Mouse (Mus musculus): Measurements from ENCODE around the gene Strada. TPM values are rescaled to one million over a fixed set of nuclear protein-coding genes. Genes with fewer than 3 reads are reported as not detected.
"Not testable (repeated sequence)": the region's sequence is repeated elsewhere in the genome, so short reads cannot be mapped to it uniquely, and the experiment has no call there.

Strada gene
- 14.5 and 24.0 TPM in 2 replicates for total RNA-seq (2012; rRNA removed)

GRCm38 (mm10) chr11:106202123-106202465 is at the start of gene Strada:
TSS of gene Strada (minus strand) at chr11:106202168.
- no peak for DNase-seq (ENCODE audit: low read depth, low spot score)
- Histone ChIP-seq H3K4me3 (ENCODE audit: insufficient read depth in 1 of 2, low read depth in 1 of 2, low read length in 2 of 2, poor library complexity in 1 of 2, severe bottlenecking in 1 of 2) (no peak within 1 kb of the TSS), H3K9me3 (ENCODE audit: control insufficient read depth, insufficient read depth, low read depth, low read length) (no peaks in the 10 kb centered on the region), H3K36me3 (ENCODE audit: control insufficient read depth, insufficient read depth, low read length, poor library complexity, severe bottlenecking) (peaks cover 32% of the 10 kb centered on the region), H3K9ac (ENCODE audit: insufficient read depth, low read depth, low read length, poor library complexity, severe bottlenecking) (no peak within 1 kb of the TSS), H3K4me1 (ENCODE audit: control insufficient read depth in 2 of 2, insufficient read depth in 2 of 2, low read length in 2 of 2, poor library complexity in 1 of 2) (no peaks in the 10 kb centered on the region), H3K27ac (ENCODE audit: insufficient read depth, low read depth, low read length, poor library complexity, severe bottlenecking) (no peak within 1 kb of the TSS)
- TF ChIP-seq ZNF384 (IDR thresholded peaks at IDR 0.05; ENCODE audit: low read depth, low read length) (no peak), CHD2 (IDR thresholded peaks at IDR 0.05; ENCODE audit: low read depth, low read length) (no peak), ZC3H11A (IDR thresholded peaks at IDR 0.05; ENCODE audit: borderline replicate concordance, low read depth, low read length) (no peak), HCFC1 (IDR thresholded peaks at IDR 0.05; ENCODE audit: borderline replicate concordance, insufficient read depth, low read length) (no peak), MAFK (IDR thresholded peaks at IDR 0.05; ENCODE audit: insufficient read depth, low read depth, low read length) (no peak)
- in situ Hi-C loops (cut with MboI; ENCODE audit: low sequenced_read_pairs in 2 of 2, unreplicated experiment in 2 of 2), result no loop called here

- no peak overlapping the region for H3K27ac ChIP-seq (ENCODE audit: insufficient read depth, low read depth, low read length, poor library complexity, severe bottlenecking)
- TF ChIP-seq ZNF384 (IDR thresholded peaks at IDR 0.05; ENCODE audit: low read depth, low read length) (no peak), CHD2 (IDR thresholded peaks at IDR 0.05; ENCODE audit: low read depth, low read length) (no peak), MAFK (IDR thresholded peaks at IDR 0.05; ENCODE audit: insufficient read depth, low read depth, low read length) (no peak), ZC3H11A (IDR thresholded peaks at IDR 0.05; ENCODE audit: borderline replicate concordance, low read depth, low read length) (no peak), HCFC1 (IDR thresholded peaks at IDR 0.05; ENCODE audit: borderline replicate concordance, insufficient read depth, low read length) (no peak)
- H3K4me1 ChIP-seq (ENCODE audit: control insufficient read depth in 2 of 2, insufficient read depth in 2 of 2, low read length in 2 of 2, poor library complexity in 1 of 2), result no peaks in the 10 kb centered on the region
- H3K4me3 ChIP-seq (ENCODE audit: insufficient read depth in 1 of 2, low read depth in 1 of 2, low read length in 2 of 2, poor library complexity in 1 of 2, severe bottlenecking in 1 of 2), result no peak overlapping the region
- H3K9me3 ChIP-seq (ENCODE audit: control insufficient read depth, insufficient read depth, low read depth, low read length), result no peaks in the 10 kb centered on the region
- no peak for DNase-seq (ENCODE audit: low read depth, low spot score)
- no peak overlapping the region for H3K9ac ChIP-seq (ENCODE audit: insufficient read depth, low read depth, low read length, poor library complexity, severe bottlenecking)
- peaks cover 63% of the 10 kb centered on the region for H3K36me3 ChIP-seq (ENCODE audit: control insufficient read depth, insufficient read depth, low read length, poor library complexity, severe bottlenecking)
- in situ Hi-C loops (cut with MboI; ENCODE audit: low sequenced_read_pairs in 2 of 2, unreplicated experiment in 2 of 2), result no loop called here
These were observed 47.4 kb upstream of the Strada start for GRCm38 (mm10) chr11:106249326-106249725.

DNA sequence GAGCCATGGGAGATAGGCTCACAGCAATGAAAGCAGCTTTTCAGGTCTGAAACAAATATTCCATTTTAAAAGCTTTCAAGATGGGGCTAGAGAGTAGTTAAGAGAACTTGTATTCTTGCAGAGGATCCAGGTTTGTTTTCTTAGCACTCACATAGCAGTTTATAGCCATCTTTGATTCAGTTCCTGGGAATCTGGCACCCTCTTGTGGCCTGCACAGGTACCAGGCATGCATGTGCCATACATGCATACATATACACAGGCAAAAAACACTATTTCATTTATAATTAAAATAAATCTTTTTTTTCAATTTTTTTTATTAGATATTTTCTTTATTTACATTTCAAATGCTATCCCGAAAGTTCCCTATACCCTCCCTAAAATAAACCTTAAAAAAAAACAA is 44.9 kb upstream of the Strada start:
- H3K36me3 ChIP-seq (ENCODE audit: control insufficient read depth, insufficient read depth, low read length, poor library complexity, severe bottlenecking), result peaks cover 48% of the 10 kb centered on the region
- in situ Hi-C loops (cut with MboI; ENCODE audit: low sequenced_read_pairs in 2 of 2, unreplicated experiment in 2 of 2), result no loop called here
- no peak for DNase-seq (ENCODE audit: low read depth, low spot score)

GRCm38 (mm10) chr11:106233978-106234377 is 32.0 kb upstream of the Strada start:
- H3K27ac ChIP-seq (ENCODE audit: insufficient read depth, low read depth, low read length, poor library complexity, severe bottlenecking); DNase-seq (ENCODE audit: low read depth, low spot score); H3K9me3 ChIP-seq (ENCODE audit: control insufficient read depth, insufficient read depth, low read depth, low read length); in situ Hi-C loops (cut with MboI; ENCODE audit: low sequenced_read_pairs in 2 of 2, unreplicated experiment in 2 of 2); H3K36me3 ChIP-seq (ENCODE audit: control insufficient read depth, insufficient read depth, low read length, poor library complexity, severe bottlenecking); H3K9ac ChIP-seq (ENCODE audit: insufficient read depth, low read depth, low read length, poor library complexity, severe bottlenecking); H3K4me3 ChIP-seq (ENCODE audit: insufficient read depth in 1 of 2, low read depth in 1 of 2, low read length in 2 of 2, poor library complexity in 1 of 2, severe bottlenecking in 1 of 2); H3K4me1 ChIP-seq (ENCODE audit: control insufficient read depth in 2 of 2, insufficient read depth in 2 of 2, low read length in 2 of 2, poor library complexity in 1 of 2): not testable (repeated sequence)

More for the DNA sequence above, 44.9 kb upstream of the Strada start:
- H3K4me1 ChIP-seq (ENCODE audit: control insufficient read depth in 2 of 2, insufficient read depth in 2 of 2, low read length in 2 of 2, poor library complexity in 1 of 2), result no peaks in the 10 kb centered on the region
- H3K9ac ChIP-seq (ENCODE audit: insufficient read depth, low read depth, low read length, poor library complexity, severe bottlenecking), result no peak overlapping the region
- no peak overlapping the region for H3K27ac ChIP-seq (ENCODE audit: insufficient read depth, low read depth, low read length, poor library complexity, severe bottlenecking)
- H3K4me3 ChIP-seq (ENCODE audit: insufficient read depth in 1 of 2, low read depth in 1 of 2, low read length in 2 of 2, poor library complexity in 1 of 2, severe bottlenecking in 1 of 2), result no peak overlapping the region
- H3K9me3 ChIP-seq (ENCODE audit: control insufficient read depth, insufficient read depth, low read depth, low read length), result no peaks in the 10 kb centered on the region
- no peak for TF ChIP-seq HCFC1 (IDR thresholded peaks at IDR 0.05; ENCODE audit: borderline replicate concordance, insufficient read depth, low read length)
- TF ChIP-seq CHD2 (IDR thresholded peaks at IDR 0.05; ENCODE audit: low read depth, low read length), result no peak
- no peak for TF ChIP-seq ZNF384 (IDR thresholded peaks at IDR 0.05; ENCODE audit: low read depth, low read length)
- TF ChIP-seq ZC3H11A (IDR thresholded peaks at IDR 0.05; ENCODE audit: borderline replicate concordance, low read depth, low read length), result no peak
- no peak for TF ChIP-seq MAFK (IDR thresholded peaks at IDR 0.05; ENCODE audit: insufficient read depth, low read depth, low read length)

GRCm38 (mm10) chr11:106220603-106221002 is 18.6 kb upstream of the Strada start:
- Histone ChIP-seq H3K9ac (ENCODE audit: insufficient read depth, low read depth, low read length, poor library complexity, severe bottlenecking) (no peak overlapping the region), H3K4me3 (ENCODE audit: insufficient read depth in 1 of 2, low read depth in 1 of 2, low read length in 2 of 2, poor library complexity in 1 of 2, severe bottlenecking in 1 of 2) (no peak overlapping the region), H3K9me3 (ENCODE audit: control insufficient read depth, insufficient read depth, low read depth, low read length) (no peaks in the 10 kb centered on the region), H3K36me3 (ENCODE audit: control insufficient read depth, insufficient read depth, low read length, poor library complexity, severe bottlenecking) (peaks cover 5% of the 10 kb centered on the region), H3K27ac (ENCODE audit: insufficient read depth, low read depth, low read length, poor library complexity, severe bottlenecking) (no peak overlapping the region), H3K4me1 (ENCODE audit: control insufficient read depth in 2 of 2, insufficient read depth in 2 of 2, low read length in 2 of 2, poor library complexity in 1 of 2) (peaks cover 2% of the 10 kb centered on the region in 2 experiments; a peak in 2 of 4 replicates)
- TF ChIP-seq ZC3H11A (IDR thresholded peaks at IDR 0.05; ENCODE audit: borderline replicate concordance, low read depth, low read length) (no peak), CHD2 (IDR thresholded peaks at IDR 0.05; ENCODE audit: low read depth, low read length) (no peak), HCFC1 (IDR thresholded peaks at IDR 0.05; ENCODE audit: borderline replicate concordance, insufficient read depth, low read length) (no peak), MAFK (IDR thresholded peaks at IDR 0.05; ENCODE audit: insufficient read depth, low read depth, low read length) (no peak), ZNF384 (IDR thresholded peaks at IDR 0.05; ENCODE audit: low read depth, low read length) (no peak)
- in situ Hi-C loops (cut with MboI; ENCODE audit: low sequenced_read_pairs in 2 of 2, unreplicated experiment in 2 of 2), result no loop called here
- no peak for DNase-seq (ENCODE audit: low read depth, low spot score)
